Mouse (Mus musculus): ENCODE measurements around the gene Wdr89. TPM values are rescaled to one million over a fixed set of nuclear protein-coding genes. Genes with fewer than 3 reads are reported as not detected.

The Wdr89 gene
- total RNA-seq, 1 experiment, result 29.8 TPM

DNA sequence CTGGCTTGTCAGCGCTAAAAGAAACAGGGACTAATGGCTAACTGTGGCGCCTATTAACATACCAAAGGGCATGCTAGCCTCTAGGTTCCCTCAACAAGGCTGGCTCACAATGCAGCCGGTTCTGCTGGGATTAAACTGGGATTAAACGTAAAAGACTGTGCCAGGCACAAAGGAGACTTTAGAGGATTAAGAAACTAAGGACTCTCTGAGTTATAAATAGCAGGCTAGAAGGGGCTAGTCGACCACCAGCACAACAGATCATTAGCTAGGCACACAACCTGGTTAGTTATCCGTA lies 4.9 kb downstream of the Wdr89 start:
- no peak overlapping the region for H3K9ac ChIP-seq (ENCODE audit: insufficient read depth, low read depth, low read length, poor library complexity, severe bottlenecking)

DNA sequence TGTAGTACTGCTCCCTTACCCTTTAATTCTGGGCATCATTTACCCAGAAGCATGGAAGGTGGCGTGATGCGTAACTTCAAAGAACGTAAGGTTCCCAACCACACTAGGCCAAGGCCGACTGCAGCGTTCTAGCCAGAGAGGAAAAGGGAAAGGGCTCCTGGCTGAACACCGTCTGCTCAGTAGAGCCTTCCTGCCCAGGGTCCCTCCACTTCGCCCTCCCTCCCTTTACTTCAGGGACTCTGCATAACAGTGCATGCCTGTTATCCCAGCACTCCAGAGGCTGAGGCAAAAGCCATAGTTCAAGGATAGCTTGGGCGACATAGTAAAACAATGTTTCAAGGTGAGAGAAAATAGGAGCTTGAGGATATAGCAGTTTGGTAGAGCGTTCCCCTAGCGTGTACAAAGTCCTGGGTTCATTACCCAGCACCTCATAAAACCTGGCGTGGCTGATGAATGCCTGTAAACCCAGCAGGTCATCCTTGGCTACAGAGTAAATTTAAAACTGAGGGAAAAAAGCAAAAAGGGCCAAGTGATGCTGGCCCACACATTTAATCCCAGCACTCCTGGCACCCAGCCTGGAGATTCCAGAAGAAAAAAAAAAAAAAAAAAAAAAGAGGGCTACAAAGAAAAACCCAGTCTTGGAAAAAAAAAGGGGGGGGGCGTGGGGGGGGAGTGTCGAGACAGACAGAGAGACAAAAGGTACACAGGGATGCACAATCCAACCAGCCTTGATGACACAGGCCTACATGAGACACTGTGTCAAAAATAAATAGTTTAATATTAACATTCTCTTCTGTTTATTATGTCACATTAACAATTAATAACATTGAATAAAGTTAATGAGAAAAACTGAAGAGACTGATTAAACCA lies 5.5 kb downstream of the Wdr89 start:
- no peak overlapping the region for H3K4me3 ChIP-seq (ENCODE audit: insufficient read depth in 1 of 2, low read depth in 1 of 2, low read length in 2 of 2, poor library complexity in 1 of 2, severe bottlenecking in 1 of 2)
- H3K4me1 ChIP-seq (ENCODE audit: control insufficient read depth in 2 of 2, insufficient read depth in 2 of 2, low read length in 2 of 2, poor library complexity in 1 of 2), result peaks cover 0 to 7% of the 10 kb centered on the region in 2 experiments; a peak in 1 of 4 replicates
- in situ Hi-C loops (cut with MboI; ENCODE audit: low sequenced_read_pairs in 2 of 2, unreplicated experiment in 2 of 2), result no loop called here
- peaks cover 2% of the 10 kb centered on the region for H3K36me3 ChIP-seq (ENCODE audit: control insufficient read depth, insufficient read depth, low read length, poor library complexity, severe bottlenecking)
- H3K9me3 ChIP-seq (ENCODE audit: control insufficient read depth, insufficient read depth, low read depth, low read length), result no peaks in the 10 kb centered on the region
- H3K9ac ChIP-seq (ENCODE audit: insufficient read depth, low read depth, low read length, poor library complexity, severe bottlenecking), result no peak overlapping the region
- DNase-seq (ENCODE audit: low read depth, low spot score), result no peak
- no peak overlapping the region for H3K27ac ChIP-seq (ENCODE audit: insufficient read depth, low read depth, low read length, poor library complexity, severe bottlenecking)
- TF ChIP-seq ZC3H11A (IDR thresholded peaks at IDR 0.05; ENCODE audit: borderline replicate concordance, low read depth, low read length) (no peak), ZNF384 (IDR thresholded peaks at IDR 0.05; ENCODE audit: low read depth, low read length) (0 out of 2 replicates have a peak, but pooled peaks have one; percentile 39)

More for the DNA sequence above, 4.9 kb downstream of the Wdr89 start:
- no peak for DNase-seq (ENCODE audit: low read depth, low spot score)
- peaks cover 0 to 7% of the 10 kb centered on the region in 2 experiments; a peak in 1 of 4 replicates for H3K4me1 ChIP-seq (ENCODE audit: control insufficient read depth in 2 of 2, insufficient read depth in 2 of 2, low read length in 2 of 2, poor library complexity in 1 of 2)
- in situ Hi-C loops (cut with MboI; ENCODE audit: low sequenced_read_pairs in 2 of 2, unreplicated experiment in 2 of 2), result no loop called here
- TF ChIP-seq HCFC1 (IDR thresholded peaks at IDR 0.05; ENCODE audit: borderline replicate concordance, insufficient read depth, low read length) (no peak), ZC3H11A (IDR thresholded peaks at IDR 0.05; ENCODE audit: borderline replicate concordance, low read depth, low read length) (no peak), ZNF384 (IDR thresholded peaks at IDR 0.05; ENCODE audit: low read depth, low read length) (no peak), MAFK (IDR thresholded peaks at IDR 0.05; ENCODE audit: insufficient read depth, low read depth, low read length) (no peak)
- no peak overlapping the region for H3K27ac ChIP-seq (ENCODE audit: insufficient read depth, low read depth, low read length, poor library complexity, severe bottlenecking)
- no peak overlapping the region for H3K4me3 ChIP-seq (ENCODE audit: insufficient read depth in 1 of 2, low read depth in 1 of 2, low read length in 2 of 2, poor library complexity in 1 of 2, severe bottlenecking in 1 of 2)
- peaks cover 2% of the 10 kb centered on the region for H3K36me3 ChIP-seq (ENCODE audit: control insufficient read depth, insufficient read depth, low read length, poor library complexity, severe bottlenecking)
- H3K9me3 ChIP-seq (ENCODE audit: control insufficient read depth, insufficient read depth, low read depth, low read length), result no peaks in the 10 kb centered on the region

DNA sequence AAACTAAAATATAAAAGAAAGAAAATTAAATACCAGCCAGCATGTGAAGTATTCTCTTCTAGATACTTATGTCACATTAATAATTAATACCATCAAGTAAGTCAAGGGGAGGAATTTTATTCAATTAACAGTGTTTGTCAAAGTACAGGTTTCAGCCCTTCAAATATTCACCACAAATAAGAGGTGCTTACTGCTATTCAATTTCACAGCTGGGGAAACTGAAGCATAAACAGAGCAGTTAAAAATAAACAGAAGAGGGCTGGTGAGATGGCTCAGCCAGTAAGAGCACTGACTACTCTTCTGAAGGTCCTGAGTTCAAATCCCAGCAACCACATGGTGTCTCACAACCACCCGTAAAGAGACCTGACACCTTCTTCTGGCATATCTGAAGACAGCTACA lies 7.0 kb downstream of the Wdr89 start:
- H3K36me3 ChIP-seq (ENCODE audit: control insufficient read depth, insufficient read depth, low read length, poor library complexity, severe bottlenecking), result peaks cover 2% of the 10 kb centered on the region

DNA sequence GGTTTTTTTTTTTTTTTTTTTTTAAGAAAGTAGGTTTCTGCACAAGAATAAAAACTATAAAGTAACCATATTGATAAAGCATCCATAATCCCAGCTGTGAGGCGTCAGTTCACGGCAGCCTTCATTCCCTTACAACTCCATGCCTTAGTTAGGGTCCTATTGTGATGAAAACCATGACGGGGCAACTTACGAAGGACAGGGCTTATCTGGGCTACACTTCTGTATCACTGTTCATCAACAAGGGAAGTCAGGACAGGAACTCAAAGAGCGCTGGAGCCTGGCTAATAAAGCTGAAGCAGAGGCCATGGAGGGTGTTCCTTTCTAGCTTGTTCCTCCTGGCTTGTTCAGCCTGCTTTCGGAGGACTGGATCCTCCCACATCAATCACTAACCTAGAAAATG lies 10.9 kb downstream of the Wdr89 start:
- no peak overlapping the region for H3K4me3 ChIP-seq (ENCODE audit: insufficient read depth in 1 of 2, low read depth in 1 of 2, low read length in 2 of 2, poor library complexity in 1 of 2, severe bottlenecking in 1 of 2)
- no peaks in the 10 kb centered on the region for H3K36me3 ChIP-seq (ENCODE audit: control insufficient read depth, insufficient read depth, low read length, poor library complexity, severe bottlenecking)
- no peak overlapping the region for H3K27ac ChIP-seq (ENCODE audit: insufficient read depth, low read depth, low read length, poor library complexity, severe bottlenecking)
- in situ Hi-C loops (cut with MboI; ENCODE audit: low sequenced_read_pairs in 2 of 2, unreplicated experiment in 2 of 2), result no loop called here
- H3K4me1 ChIP-seq (ENCODE audit: control insufficient read depth in 2 of 2, insufficient read depth in 2 of 2, low read length in 2 of 2, poor library complexity in 1 of 2), result no peaks in the 10 kb centered on the region; a peak in 1 of 4 replicates
- H3K9me3 ChIP-seq (ENCODE audit: control insufficient read depth, insufficient read depth, low read depth, low read length), result no peaks in the 10 kb centered on the region
- TF ChIP-seq HCFC1 (IDR thresholded peaks at IDR 0.05; ENCODE audit: borderline replicate concordance, insufficient read depth, low read length) (no peak), ZNF384 (IDR thresholded peaks at IDR 0.05; ENCODE audit: low read depth, low read length) (0 out of 2 replicates have a peak, but pooled peaks have one; percentile 13)
- no peak overlapping the region for H3K9ac ChIP-seq (ENCODE audit: insufficient read depth, low read depth, low read length, poor library complexity, severe bottlenecking)
- DNase-seq (ENCODE audit: low read depth, low spot score), result no peak

More for the DNA sequence above, 7.0 kb downstream of the Wdr89 start:
- H3K9ac ChIP-seq (ENCODE audit: insufficient read depth, low read depth, low read length, poor library complexity, severe bottlenecking), result no peak overlapping the region
- no peak overlapping the region for H3K4me3 ChIP-seq (ENCODE audit: insufficient read depth in 1 of 2, low read depth in 1 of 2, low read length in 2 of 2, poor library complexity in 1 of 2, severe bottlenecking in 1 of 2)
- no peak overlapping the region for H3K27ac ChIP-seq (ENCODE audit: insufficient read depth, low read depth, low read length, poor library complexity, severe bottlenecking)
- no peaks in the 10 kb centered on the region for H3K9me3 ChIP-seq (ENCODE audit: control insufficient read depth, insufficient read depth, low read depth, low read length)
- H3K4me1 ChIP-seq (ENCODE audit: control insufficient read depth in 2 of 2, insufficient read depth in 2 of 2, low read length in 2 of 2, poor library complexity in 1 of 2), result peaks cover 0 to 7% of the 10 kb centered on the region in 2 experiments; a peak in 1 of 4 replicates
- TF ChIP-seq ZNF384 (IDR thresholded peaks at IDR 0.05; ENCODE audit: low read depth, low read length) (no peak), HCFC1 (IDR thresholded peaks at IDR 0.05; ENCODE audit: borderline replicate concordance, insufficient read depth, low read length) (no peak), ZC3H11A (IDR thresholded peaks at IDR 0.05; ENCODE audit: borderline replicate concordance, low read depth, low read length) (no peak), CHD2 (IDR thresholded peaks at IDR 0.05; ENCODE audit: low read depth, low read length) (no peak), MAFK (IDR thresholded peaks at IDR 0.05; ENCODE audit: insufficient read depth, low read depth, low read length) (no peak)
- in situ Hi-C loops (cut with MboI; ENCODE audit: low sequenced_read_pairs in 2 of 2, unreplicated experiment in 2 of 2), result no loop called here
- no peak for DNase-seq (ENCODE audit: low read depth, low spot score)

DNA sequence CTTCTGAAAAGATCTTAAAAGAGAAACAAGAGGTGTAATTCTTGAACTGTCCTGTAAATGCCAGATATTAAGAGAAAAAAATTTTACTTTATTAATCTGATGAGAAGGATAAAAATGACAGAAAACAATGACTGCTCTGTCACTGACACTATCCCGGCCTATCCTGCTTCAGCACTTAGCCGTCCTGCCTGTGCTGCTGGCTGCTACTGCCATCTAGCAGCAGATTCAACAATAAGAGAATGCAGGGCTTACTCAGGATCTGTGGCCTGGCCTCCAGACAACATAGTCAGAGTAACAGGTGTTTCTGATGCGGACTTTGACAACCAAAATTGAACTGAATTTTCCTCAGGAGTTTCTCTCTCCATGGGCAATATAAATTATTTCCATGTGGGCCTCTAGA lies 12.8 kb downstream of the Wdr89 start:
- Histone ChIP-seq H3K4me1 (ENCODE audit: control insufficient read depth in 2 of 2, insufficient read depth in 2 of 2, low read length in 2 of 2, poor library complexity in 1 of 2) (no peaks in the 10 kb centered on the region; a peak in 1 of 4 replicates), H3K36me3 (ENCODE audit: control insufficient read depth, insufficient read depth, low read length, poor library complexity, severe bottlenecking) (no peaks in the 10 kb centered on the region), H3K4me3 (ENCODE audit: insufficient read depth in 1 of 2, low read depth in 1 of 2, low read length in 2 of 2, poor library complexity in 1 of 2, severe bottlenecking in 1 of 2) (no peak overlapping the region), H3K9me3 (ENCODE audit: control insufficient read depth, insufficient read depth, low read depth, low read length) (no peaks in the 10 kb centered on the region), H3K27ac (ENCODE audit: insufficient read depth, low read depth, low read length, poor library complexity, severe bottlenecking) (no peak overlapping the region), H3K9ac (ENCODE audit: insufficient read depth, low read depth, low read length, poor library complexity, severe bottlenecking) (no peak overlapping the region)
- in situ Hi-C loops (cut with MboI; ENCODE audit: low sequenced_read_pairs in 2 of 2, unreplicated experiment in 2 of 2), result no loop called here
- no peak for DNase-seq (ENCODE audit: low read depth, low spot score)
- TF ChIP-seq MAFK (IDR thresholded peaks at IDR 0.05; ENCODE audit: insufficient read depth, low read depth, low read length), result no peak
- TF ChIP-seq HCFC1 (IDR thresholded peaks at IDR 0.05; ENCODE audit: borderline replicate concordance, insufficient read depth, low read length), result no peak
- TF ChIP-seq ZC3H11A (IDR thresholded peaks at IDR 0.05; ENCODE audit: borderline replicate concordance, low read depth, low read length), result no peak
- TF ChIP-seq CHD2 (IDR thresholded peaks at IDR 0.05; ENCODE audit: low read depth, low read length), result no peak
- TF ChIP-seq ZNF384 (IDR thresholded peaks at IDR 0.05; ENCODE audit: low read depth, low read length), result no peak

Measured in ES-E14 (cell line).